Mouse (Mus musculus) liver, adult (tissue): Measurements from ENCODE around the gene Cptp.

Experiments
- GATA4 ChIP-seq: IDR thresholded peaks from 2 replicates; pipeline ENCODE4 v1.6.1; 2014; ENCODE audit warnings: mild to moderate bottlenecking, low read length; ENCODE audit not compliant: insufficient replicate concordance

Gene Cptp

GRCm38 (mm10) chr4:155869317-155870033 is at the start of gene Cptp, which contains the start of gene Ints11:
Cptp (minus strand) TSS chr4:155869440.
Ints11 (plus strand) TSS chr4:155869546.
- peak; percentile 59; the same call in 1 of the 2 replicates for TF ChIP-seq GATA4

- TF ChIP-seq GATA4 = no peak
These were observed 39.5 kb upstream of the Cptp start for GRCm38 (mm10) chr4:155908751-155909150.

- no peak for TF ChIP-seq GATA4
These were observed 39.0 kb upstream of the Cptp start for GRCm38 (mm10) chr4:155908281-155908680.

GRCm38 (mm10) chr4:155907003-155907402 is 37.8 kb upstream of the Cptp start:
- TF ChIP-seq GATA4 = no peak

- TF ChIP-seq GATA4 = no peak
These were observed 36.9 kb upstream of the Cptp start for GRCm38 (mm10) chr4:155906125-155906524.

GRCm38 (mm10) chr4:155905634-155906033 is 36.4 kb upstream of the Cptp start:
- no peak for TF ChIP-seq GATA4

GRCm38 (mm10) chr4:155904318-155905102 is 35.3 kb upstream of the Cptp start:
- no peak for TF ChIP-seq GATA4

GRCm38 (mm10) chr4:155903246-155903645 is 34.0 kb upstream of the Cptp start:
- TF ChIP-seq GATA4 = no peak

GRCm38 (mm10) chr4:155901205-155901604 is 32.0 kb upstream of the Cptp start:
- TF ChIP-seq GATA4 = no peak

GRCm38 (mm10) chr4:155899355-155899754 is 30.1 kb upstream of the Cptp start:
- no peak for TF ChIP-seq GATA4

GRCm38 (mm10) chr4:155898318-155898717 is 29.1 kb upstream of the Cptp start:
- TF ChIP-seq GATA4 = no peak

GRCm38 (mm10) chr4:155896461-155896860 is 27.2 kb upstream of the Cptp start:
- no peak for TF ChIP-seq GATA4

GRCm38 (mm10) chr4:155895826-155896225 is 26.6 kb upstream of the Cptp start:
- TF ChIP-seq GATA4 = no peak

- no peak for TF ChIP-seq GATA4
These were observed 26.0 kb upstream of the Cptp start for GRCm38 (mm10) chr4:155895216-155895615.

- no peak for TF ChIP-seq GATA4
These were observed 25.2 kb upstream of the Cptp start for GRCm38 (mm10) chr4:155894311-155894881.

- TF ChIP-seq GATA4 = no peak
These were observed 24.0 kb upstream of the Cptp start for GRCm38 (mm10) chr4:155893212-155893690.
